Mouse (Mus musculus): Measurements from ENCODE around the gene Lbx1. TPM values are rescaled to one million over a fixed set of nuclear protein-coding genes. Genes with fewer than 3 reads are reported as not detected.

Gene Lbx1
- total and polyA plus RNA-seq, 2 experiments from 2014 or later: not detected

- Histone ChIP-seq H3K27ac (ENCODE audit: low read depth, low read length) (no peak overlapping the region), H3K36me3 (ENCODE audit: insufficient read depth) (no peaks in the 10 kb centered on the region), H3K4me3 (ENCODE audit: low read depth, low read length) (no peak overlapping the region), H3K27me3 (ENCODE audit: insufficient read depth, low read length) (peaks cover 14% of the 10 kb centered on the region), H3K9me3 (ENCODE audit: low read length) (no peaks in the 10 kb centered on the region), H3K4me2 (ENCODE audit: low read depth) (no peak overlapping the region), H3K9ac (no peak overlapping the region), H3K4me1 (ENCODE audit: insufficient read depth) (no peaks in the 10 kb centered on the region)
- no peak for TF ChIP-seq CTCF (IDR thresholded peaks at IDR 0.05; ENCODE audit: low read depth)
- 79% methylated on average over 3 of the region's 3 CpGs for WGBS
- no peak for ATAC-seq
- DNase-seq: no peak
These were observed 30.1 kb downstream of the Lbx1 start for GRCm38 (mm10) chr19:45205311-45206105.

GRCm38 (mm10) chr19:45196967-45197366, 38.6 kb downstream of the Lbx1 start:
- Histone ChIP-seq H3K9me3 (ENCODE audit: low read length) (no peaks in the 10 kb centered on the region), H3K36me3 (ENCODE audit: insufficient read depth) (no peaks in the 10 kb centered on the region), H3K27me3 (ENCODE audit: insufficient read depth, low read length) (no peaks in the 10 kb centered on the region), H3K27ac (ENCODE audit: low read depth, low read length) (no peak overlapping the region), H3K9ac (no peak overlapping the region), H3K4me1 (ENCODE audit: insufficient read depth) (no peaks in the 10 kb centered on the region), H3K4me2 (ENCODE audit: low read depth) (no peak overlapping the region), H3K4me3 (ENCODE audit: low read depth, low read length) (no peak overlapping the region)
- no peak for TF ChIP-seq CTCF (IDR thresholded peaks at IDR 0.05; ENCODE audit: low read depth)
- ATAC-seq (no peak), DNase-seq (no peak)
- 86% methylated on average over 8 of the region's 8 CpGs for WGBS

- Histone ChIP-seq H3K9me3 (ENCODE audit: low read length) (no peaks in the 10 kb centered on the region), H3K4me2 (ENCODE audit: low read depth) (no peak overlapping the region), H3K27me3 (ENCODE audit: insufficient read depth, low read length) (no peaks in the 10 kb centered on the region), H3K9ac (no peak overlapping the region), H3K4me3 (ENCODE audit: low read depth, low read length) (no peak overlapping the region), H3K36me3 (ENCODE audit: insufficient read depth) (no peaks in the 10 kb centered on the region), H3K4me1 (ENCODE audit: insufficient read depth) (no peaks in the 10 kb centered on the region), H3K27ac (ENCODE audit: low read depth, low read length) (no peak overlapping the region)
- ATAC-seq (no peak), DNase-seq (no peak)
- 44% methylated on average over 4 of the region's 4 CpGs for WGBS
- TF ChIP-seq CTCF (IDR thresholded peaks at IDR 0.05; ENCODE audit: low read depth): no peak
These were observed 41.0 kb downstream of the Lbx1 start for GRCm38 (mm10) chr19:45194651-45195050.

Other genes starting within 250 kb of the Lbx1 start
- 35.9 and 54.7 TPM in 2 replicates for gene Sema4g, start 246.7 kb downstream of the Lbx1 start, total RNA-seq (2014; rRNA removed)
- gene Sema4g, start 246.7 kb downstream of the Lbx1 start, polyA plus RNA-seq (2015; fragmentation: Nextera tagmentation; extraction: Ambion mirVana): 8.2 and 12.1 TPM in 2 replicates
- 7.7 and 8.6 TPM in 2 replicates for gene Twnk, start 230.1 kb downstream of the Lbx1 start, total RNA-seq (2014; rRNA removed)
- gene Twnk, start 230.1 kb downstream of the Lbx1 start, polyA plus RNA-seq (2015; fragmentation: Nextera tagmentation; extraction: Ambion mirVana): 8.8 and 10.8 TPM in 2 replicates
- gene Mrpl43, start 229.4 kb downstream of the Lbx1 start, total RNA-seq (2014; rRNA removed): 60.6 and 62.2 TPM in 2 replicates
- 85.7 and 99.2 TPM in 2 replicates for gene Mrpl43, start 229.4 kb downstream of the Lbx1 start, polyA plus RNA-seq (2015; fragmentation: Nextera tagmentation; extraction: Ambion mirVana)
- 26.6 and 29.3 TPM in 2 replicates for gene Lzts2, start 221.4 kb downstream of the Lbx1 start, total RNA-seq (2014; rRNA removed)
- gene Lzts2, start 221.4 kb downstream of the Lbx1 start, polyA plus RNA-seq (2015; fragmentation: Nextera tagmentation; extraction: Ambion mirVana): 14.6 and 15.0 TPM in 2 replicates
- gene Pdzd7, start 190.1 kb downstream of the Lbx1 start, total RNA-seq (2014; rRNA removed): 5.2 and 6.4 TPM in 2 replicates
- gene Pdzd7, start 190.1 kb downstream of the Lbx1 start, polyA plus RNA-seq (2015; fragmentation: Nextera tagmentation; extraction: Ambion mirVana): 1.6 and 1.9 TPM in 2 replicates
- 50.7 and 53.1 TPM in 2 replicates for gene Sfxn3, start 188.3 kb downstream of the Lbx1 start, total RNA-seq (2014; rRNA removed)
- 93.3 and 106 TPM in 2 replicates for gene Sfxn3, start 188.3 kb downstream of the Lbx1 start, polyA plus RNA-seq (2015; fragmentation: Nextera tagmentation; extraction: Ambion mirVana)
- gene Kazald1, start 160.6 kb downstream of the Lbx1 start, total RNA-seq (2014; rRNA removed): 1.8 and 6.1 TPM in 2 replicates
- 1.4 and 1.7 TPM in 2 replicates for gene Kazald1, start 160.6 kb downstream of the Lbx1 start, polyA plus RNA-seq (2015; fragmentation: Nextera tagmentation; extraction: Ambion mirVana)
- not detected in 2 replicates for gene Tlx1, start 85.1 kb downstream of the Lbx1 start, total RNA-seq (2014; rRNA removed)
- not detected in 2 replicates for gene Tlx1, start 85.1 kb downstream of the Lbx1 start, polyA plus RNA-seq (2015; fragmentation: Nextera tagmentation; extraction: Ambion mirVana)
- 57.2 and 64.7 TPM in 2 replicates for gene Btrc, start 127.9 kb upstream of the Lbx1 start, total RNA-seq (2014; rRNA removed)
- 35.6 and 46.9 TPM in 2 replicates for gene Btrc, start 127.9 kb upstream of the Lbx1 start, polyA plus RNA-seq (2015; fragmentation: Nextera tagmentation; extraction: Ambion mirVana)

Data from forebrain, postnatal 0 days (tissue).